Mouse (Mus musculus): ENCODE data around the gene Gm4881. TPM values are rescaled to one million over a fixed set of nuclear protein-coding genes. Genes with fewer than 3 reads are reported as not detected.

The Gm4881 gene
- total RNA-seq, 2 experiments from 2014 or later: not detected

DNA sequence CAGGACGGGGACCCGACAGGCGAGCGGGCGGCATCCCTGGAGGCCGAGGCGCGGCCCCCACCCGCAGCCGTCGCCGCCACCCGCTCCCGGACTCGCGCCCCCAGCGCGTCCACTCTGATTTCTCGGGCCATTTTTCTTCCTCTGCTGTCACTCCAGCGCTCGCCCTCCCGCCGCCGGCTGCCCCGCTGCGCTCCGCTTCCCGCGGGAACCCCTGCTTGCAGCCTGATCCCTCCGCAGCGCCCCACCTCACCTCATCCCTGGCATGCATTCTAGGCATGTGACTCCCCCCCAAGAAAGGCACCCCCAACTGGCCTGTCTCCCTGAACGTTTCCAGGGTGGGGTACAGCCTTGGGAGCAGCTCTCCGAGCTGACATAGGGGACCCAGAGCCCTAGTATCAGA, 10.9 kb upstream of the Gm4881 start:
- no peak for ATAC-seq (replicated peaks; ENCODE audit: poor library complexity)

DNA sequence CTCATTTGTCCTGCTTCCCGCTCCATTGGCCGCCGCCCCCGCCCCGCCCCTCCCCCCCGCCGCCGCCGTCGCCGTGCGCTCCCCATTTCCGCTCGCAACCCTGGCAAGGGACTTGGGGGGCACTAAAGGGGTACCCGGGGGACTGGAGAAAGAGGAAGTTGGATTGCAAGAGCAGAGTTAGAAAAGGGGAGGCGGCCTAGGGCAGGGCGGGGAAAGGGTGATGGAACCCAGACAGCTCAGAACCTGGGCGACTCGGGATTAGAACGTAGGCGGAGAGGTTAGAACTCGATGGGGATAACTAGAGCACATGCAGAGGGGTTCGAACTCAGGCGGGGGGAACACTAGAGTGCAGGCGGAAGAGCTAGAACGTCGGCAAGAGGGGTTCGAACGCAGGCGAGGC, 10.2 kb upstream of the Gm4881 start:
- ATAC-seq (replicated peaks; ENCODE audit: poor library complexity): peak; percentile 85

DNA sequence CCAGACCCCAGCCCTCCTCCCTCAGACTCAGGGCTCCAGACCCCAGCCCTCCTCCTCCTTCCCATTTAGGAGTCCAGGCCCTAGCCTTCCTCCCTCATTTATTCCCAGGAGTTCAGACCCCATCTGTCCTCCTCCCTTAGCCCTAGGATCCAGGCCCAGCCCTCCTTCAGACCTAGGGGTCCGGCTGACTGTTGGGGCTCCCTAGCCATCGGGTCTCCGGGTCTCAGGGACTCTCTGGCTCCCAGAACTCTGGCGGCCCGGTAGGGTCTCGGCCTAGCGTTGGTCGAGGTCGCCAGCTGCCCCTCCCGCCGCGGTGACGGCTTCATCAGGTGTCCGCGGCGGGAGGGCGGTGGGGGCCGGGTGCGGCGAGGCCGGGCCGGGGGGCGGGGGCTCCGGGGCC, 9.7 kb upstream of the Gm4881 start:
- ATAC-seq (replicated peaks; ENCODE audit: poor library complexity): no peak

DNA sequence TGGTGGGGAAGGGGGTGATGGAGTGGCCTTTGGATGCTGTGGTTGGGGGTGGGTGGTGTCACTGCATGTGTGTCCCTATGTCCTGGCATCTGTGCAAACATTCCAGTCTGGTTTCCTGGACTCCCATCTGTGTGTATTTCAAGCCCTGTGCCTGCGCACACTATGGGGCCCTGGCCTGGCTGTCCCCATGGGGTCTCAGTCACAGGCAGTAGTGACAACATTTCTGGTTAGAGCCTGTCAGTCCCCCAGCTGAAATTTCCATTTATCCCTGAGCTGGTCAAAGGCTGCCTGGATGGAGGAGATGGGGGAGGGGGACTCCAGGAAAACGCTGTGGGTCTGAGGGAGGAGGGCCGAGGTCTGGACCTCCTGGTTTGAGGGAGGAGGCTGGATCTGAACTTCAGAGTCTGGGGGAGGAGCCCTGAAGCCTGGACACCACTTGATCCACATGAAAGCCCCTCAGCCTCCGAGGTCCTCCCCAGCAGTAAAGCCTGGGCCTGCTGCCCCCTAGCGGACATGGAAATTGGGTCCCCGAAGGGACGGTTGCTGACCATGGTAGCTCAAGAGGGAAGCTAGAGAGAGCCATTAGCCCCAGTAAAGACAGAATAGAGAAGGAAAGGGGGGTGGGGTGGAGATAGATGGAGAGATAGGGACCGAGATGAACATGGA, 5.8 kb upstream of the Gm4881 start:
- peak; percentile 82 for ATAC-seq (replicated peaks; ENCODE audit: poor library complexity)

DNA sequence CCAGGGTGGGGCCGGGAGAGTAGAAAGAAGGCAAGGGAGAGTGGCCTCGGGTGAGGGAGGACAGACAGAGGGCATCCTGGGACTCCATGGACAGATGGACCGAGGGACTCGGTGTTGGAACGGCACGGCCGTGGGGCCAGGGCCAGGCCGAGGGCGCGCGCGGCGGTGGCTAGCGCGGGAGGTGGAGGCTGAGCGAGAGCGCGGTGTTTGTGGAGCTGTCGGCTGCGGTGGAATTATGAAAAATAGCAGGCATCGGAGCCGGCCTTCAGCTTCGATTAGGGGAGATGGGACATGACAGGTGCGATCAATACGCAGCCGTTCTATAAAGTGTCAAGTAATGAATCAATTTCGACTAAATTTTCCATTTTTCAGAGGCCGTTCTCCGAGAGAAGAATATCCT, 4.5 kb upstream of the Gm4881 start:
- ATAC-seq (replicated peaks; ENCODE audit: poor library complexity): no peak

DNA sequence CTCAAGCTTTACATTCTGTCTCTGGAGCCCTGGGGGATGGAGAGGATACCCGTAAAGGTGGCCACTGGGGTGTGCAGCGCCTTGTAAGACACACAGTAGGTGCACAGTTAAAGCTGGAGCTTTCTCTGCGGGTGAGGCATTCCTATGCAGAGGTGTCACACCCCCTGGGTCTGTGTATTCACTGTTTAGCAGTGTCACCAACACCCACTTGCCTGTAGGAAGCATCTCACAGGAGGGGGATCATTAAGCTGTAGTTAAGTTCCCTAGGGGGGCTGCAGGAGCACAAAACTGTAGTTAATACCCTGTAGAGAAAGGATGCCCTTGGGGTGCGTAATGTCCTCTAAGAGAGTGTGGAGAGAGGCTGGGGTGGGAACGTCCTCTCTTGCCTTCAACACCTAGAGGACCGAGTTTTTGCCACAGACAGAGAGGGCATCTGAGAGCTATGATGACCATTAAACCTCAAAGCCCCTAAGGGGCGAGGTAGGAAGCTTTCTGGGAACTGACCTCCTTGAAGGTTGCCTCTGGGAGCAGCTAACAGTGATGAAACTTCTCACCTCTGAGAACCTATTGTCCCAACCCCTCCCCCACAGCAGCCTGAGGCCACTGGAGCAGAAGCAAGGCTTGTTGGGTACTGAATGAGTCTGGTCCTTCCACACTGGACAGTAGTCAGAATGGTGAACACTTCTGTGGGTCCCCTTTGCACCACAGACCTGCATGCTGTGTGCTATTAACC, 3.2 kb upstream of the Gm4881 start:
- no peak for ATAC-seq (replicated peaks; ENCODE audit: poor library complexity)

DNA sequence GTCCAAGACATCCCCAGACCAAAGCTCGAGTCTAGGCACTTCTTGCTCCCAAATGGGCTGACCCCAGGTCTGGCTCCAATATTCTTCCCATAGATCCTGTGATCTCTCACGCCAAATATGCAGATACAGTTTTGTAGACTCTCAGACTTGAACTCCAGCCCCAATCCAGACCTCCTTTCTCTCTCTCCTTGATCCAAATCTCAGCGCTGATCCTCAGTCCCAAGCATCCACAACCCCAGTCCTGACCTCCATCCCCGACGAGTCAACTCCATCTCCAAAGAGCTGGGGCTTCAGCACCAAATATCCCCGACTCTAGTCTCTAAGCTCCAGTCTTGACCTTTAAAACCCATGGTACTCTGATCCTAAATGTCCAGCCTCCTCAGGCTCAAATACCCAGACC, 653 bp downstream of the Gm4881 start:
- no peak for ATAC-seq (replicated peaks; ENCODE audit: poor library complexity)

DNA sequence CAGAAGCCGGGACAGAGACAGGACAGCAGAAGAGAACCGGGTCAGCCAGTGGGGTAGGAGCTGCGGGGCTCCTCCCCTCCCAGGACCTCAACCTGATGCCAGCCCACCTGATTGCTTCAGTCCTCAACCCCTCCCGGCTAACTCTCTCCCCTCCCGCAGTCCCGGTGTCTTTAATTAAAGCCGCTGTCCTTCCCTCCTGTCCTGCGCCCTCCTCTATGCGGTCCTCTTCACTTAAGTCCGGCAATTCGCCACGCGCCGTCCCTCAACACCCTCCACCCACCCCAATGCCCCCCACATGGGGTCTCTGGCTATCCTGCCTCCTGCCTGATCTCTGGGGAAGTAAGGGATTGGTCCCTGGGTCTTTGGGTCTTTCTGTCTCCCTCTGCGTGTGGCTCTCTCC, 12.6 kb downstream of the Gm4881 start:
- no peak for ATAC-seq (replicated peaks; ENCODE audit: poor library complexity)

DNA sequence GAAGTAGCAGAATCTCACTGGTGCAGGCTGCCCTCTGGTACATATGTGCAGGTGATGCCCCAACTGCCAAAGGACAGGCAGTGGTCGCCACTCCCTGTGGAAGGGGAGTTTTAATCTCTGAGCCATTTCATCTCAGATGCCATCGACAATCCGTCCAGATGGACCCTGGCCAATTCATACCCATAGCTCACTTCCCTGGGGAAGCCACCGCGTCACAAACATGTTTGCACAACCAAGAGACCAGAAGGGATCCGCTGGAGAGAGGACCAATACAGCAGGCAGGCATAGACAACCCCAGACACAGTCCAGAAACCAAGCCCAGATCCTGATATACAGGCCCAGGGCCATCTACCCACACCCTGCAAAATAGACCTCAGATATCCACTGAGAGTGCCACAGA, 13.8 kb downstream of the Gm4881 start:
- ATAC-seq (replicated peaks; ENCODE audit: poor library complexity): no peak

DNA sequence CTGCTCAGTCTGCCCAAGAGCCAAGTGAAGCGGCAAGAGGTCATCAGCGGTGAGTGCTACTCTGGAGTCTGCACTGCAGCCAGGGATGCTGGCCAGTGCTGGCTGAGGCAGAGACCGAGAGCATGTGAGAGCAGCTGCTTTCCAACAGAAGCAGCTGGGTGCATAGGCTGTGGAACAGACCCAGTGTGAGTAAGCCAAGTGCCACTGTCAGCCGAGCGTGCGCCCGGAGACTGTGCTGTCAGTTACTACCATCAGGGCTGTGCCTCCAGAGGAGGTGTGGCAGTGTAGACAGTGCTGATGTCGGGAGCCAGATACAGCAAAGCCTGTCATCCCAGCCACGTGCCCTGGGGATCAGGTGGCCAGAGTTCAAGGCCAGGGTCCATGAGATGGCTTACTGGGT, 24.6 kb downstream of the Gm4881 start:
- ATAC-seq (replicated peaks; ENCODE audit: poor library complexity): no peak

DNA sequence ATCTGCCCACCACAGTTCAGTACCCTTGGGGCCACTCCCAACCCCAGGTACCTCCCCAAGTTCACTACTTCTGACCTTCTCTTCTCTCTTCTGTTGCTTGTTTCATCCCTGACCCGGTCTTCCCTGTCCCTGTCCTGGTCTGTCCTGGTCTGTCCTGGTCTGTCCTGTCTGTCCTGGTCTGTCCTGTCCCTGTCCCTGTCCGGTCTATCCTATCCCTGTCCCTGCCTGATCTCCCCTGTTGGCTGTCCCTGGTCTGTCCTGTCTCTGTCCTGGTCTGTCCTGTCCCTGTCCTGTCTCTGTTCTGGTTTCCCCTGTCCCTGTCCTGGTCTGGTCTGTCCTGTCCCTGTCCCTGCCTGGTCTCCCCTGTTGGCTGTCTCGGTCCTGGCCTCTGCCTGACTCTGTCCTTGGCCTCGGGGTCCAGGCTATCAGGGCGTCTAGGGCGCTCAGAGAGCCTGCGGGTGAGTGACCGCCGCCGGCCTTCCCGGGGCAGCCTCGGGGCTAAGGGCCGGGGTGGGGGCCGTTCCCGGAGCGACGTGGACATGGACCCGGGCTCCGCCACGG, 25.5 kb downstream of the Gm4881 start:
- ATAC-seq (replicated peaks; ENCODE audit: poor library complexity): no peak

DNA sequence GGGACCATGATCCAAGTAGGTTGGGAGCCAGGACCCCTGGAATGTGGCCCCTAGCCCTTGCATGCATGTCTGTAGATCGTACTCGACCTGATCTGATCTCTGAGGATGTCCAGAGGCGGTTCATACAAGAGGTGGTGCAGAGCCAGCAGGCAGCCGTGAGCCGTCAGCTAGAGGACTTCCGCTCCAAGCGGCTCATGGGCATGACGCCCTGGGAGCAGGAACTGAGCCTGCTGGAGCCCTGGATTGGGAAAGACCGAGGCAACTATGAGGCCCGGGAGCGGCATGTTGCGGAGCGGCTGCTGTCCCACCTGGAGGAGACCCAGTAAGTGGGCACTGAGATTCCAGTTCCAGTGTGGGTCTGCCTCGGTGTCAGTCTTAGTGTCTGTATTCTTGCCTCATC, 31.8 kb downstream of the Gm4881 start:
- no peak for ATAC-seq (replicated peaks; ENCODE audit: poor library complexity)

DNA sequence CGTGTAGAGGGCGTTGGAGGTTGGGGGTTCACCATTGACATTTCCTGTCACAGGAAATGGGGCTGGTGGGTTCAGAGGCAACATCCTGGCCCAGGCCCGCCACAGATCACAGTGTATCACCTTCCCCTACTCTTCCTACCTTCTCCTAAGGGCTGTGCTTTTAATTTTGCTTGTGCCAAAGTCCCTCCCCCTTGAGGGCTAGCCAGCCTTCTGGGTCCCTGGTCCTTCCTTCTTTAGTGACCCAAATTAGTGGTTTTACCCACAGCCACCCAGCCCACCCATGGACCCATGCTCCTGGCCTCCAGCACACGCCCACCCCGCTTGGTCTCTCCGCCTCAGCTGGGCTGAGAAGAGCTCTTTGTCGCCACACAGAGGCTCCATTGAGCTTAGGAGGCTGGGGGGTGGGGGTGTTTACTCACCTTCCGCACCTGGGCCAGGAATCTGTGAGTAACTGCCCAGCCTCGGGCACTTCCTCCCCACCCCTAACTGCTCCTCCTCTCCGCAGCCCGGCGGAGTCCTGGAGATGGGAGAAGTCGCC, 37.0 kb downstream of the Gm4881 start:
- 0 out of 2 replicates have a peak, but pooled peaks have one; percentile 2 for ATAC-seq (replicated peaks; ENCODE audit: poor library complexity)

DNA sequence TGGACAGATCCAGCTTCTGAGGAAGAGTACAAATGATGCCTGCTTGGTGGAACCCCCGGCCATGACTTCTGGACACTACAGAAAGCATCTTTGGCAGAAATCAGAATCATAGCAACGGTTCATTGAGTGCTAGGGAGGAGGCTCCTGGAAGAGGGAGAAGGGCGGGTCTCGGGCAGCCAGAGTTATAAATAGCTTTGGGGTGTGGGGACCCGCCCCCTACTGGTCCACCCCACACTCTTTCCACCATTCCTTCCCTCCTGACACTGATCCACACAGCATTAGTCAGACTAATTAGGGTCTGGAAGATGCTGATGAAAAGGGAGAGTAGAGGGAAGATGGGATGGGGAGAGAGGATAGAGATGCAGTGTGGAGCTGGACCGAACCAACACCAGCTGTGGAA, 37.7 kb downstream of the Gm4881 start:
- no peak for ATAC-seq (replicated peaks; ENCODE audit: poor library complexity)

DNA sequence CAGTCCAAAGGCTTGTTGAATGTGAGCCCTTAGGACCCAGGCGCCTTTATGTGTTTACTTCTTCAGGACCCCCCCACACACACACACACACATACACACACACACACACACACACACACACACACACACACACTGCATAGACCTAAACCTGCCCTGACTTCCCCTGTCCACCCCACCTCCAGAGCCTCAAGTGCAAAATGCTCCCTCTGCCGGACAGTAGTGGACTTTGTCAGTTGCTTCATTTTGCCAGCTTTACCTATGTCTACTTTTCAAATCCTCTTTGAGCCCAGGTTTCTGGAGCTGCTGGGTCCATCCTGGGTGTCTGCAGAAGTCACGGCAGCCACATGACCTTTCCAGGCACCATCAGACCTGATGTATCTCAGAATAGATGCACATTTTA, 39.4 kb downstream of the Gm4881 start:
- peak; percentile 49 for ATAC-seq (replicated peaks; ENCODE audit: poor library complexity)

DNA sequence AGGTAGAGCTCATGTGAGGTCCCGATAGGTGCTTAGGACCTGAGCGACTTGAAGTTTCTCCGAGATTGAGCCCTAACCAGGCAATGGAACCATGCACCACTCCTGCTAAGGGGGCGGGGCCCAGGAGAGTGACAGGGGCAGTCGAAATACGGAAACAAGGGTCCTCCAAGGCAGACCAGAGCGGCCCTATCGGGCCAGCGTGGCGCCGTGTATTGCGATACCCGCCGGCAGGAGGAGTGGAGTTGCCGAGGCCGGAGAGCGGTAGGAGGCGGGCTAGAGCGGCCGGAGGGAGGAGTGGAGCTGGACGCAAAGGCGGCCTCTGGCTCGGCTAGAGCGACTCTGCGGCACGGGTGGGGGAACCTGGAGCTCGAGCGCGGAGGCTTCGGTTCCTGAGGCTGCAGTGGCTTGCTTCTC, 40.2 kb downstream of the Gm4881 start:
- peak; percentile 83 for ATAC-seq (replicated peaks; ENCODE audit: poor library complexity)

DNA sequence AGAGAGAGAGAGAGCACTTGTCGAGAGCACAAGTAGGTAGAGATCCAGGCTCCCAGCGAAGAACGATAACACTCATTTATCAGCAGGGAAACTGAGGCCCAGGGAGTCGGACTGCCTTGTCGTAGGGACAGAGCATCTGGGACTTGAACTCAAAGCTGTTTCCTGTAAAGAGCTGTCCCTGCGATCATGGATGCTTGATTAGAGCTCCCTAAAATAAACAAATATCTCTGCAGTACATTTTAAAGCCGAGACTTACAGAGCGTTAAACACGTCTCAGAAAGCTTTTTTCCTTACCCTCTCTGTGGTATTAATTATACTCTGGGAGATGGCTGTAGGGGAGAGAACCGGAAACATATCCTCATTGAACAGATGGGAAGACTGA, 40.9 kb downstream of the Gm4881 start:
- ATAC-seq (replicated peaks; ENCODE audit: poor library complexity): no peak

DNA sequence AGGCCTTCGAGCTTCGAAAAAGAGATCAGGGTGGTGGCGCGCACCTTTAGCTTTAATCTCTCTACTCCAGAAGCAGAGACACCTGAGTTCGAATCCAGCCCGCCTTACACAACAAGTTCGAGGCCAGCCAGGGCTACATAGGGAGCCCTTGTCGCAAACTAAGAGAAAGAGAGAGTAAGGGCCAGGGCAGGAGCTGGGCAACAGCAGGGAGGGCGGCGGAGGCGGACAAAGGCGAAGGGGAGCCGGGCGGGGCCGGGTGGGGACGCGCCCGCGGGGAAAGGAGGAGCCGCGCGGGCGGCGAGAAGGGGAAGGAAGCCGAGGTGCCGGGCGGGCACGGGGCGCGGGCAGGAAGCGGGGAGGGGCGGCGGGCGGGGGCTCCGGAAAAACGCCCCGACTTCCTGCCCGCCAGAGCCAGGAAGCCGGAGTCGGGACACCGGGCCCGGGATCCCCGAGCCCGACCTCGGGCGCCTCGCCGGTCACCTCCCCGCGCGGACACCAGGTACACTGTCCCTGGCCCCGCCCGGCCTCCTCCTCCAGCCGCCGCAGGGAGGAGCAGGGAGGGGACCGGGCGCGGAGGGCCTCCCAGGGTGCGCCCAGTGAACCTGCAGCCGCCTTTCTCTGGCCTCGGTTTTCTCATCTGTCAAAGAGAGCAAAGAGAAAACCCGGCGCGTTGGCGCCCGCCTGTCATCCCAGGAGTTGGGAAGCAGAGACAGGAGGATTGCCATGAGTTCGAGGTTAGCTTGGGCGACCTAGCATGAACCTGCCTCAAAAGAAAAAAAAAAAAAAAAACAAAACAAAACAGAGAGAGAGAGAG, 41.5 kb downstream of the Gm4881 start, which contains the start of gene Arhgef1:
Arhgef1 (plus strand) TSS at position 283 of the 814 bp plus-strand sequence.
- peak; percentile 15; the same call in 1 of the 2 replicates for ATAC-seq (replicated peaks; ENCODE audit: poor library complexity)

DNA sequence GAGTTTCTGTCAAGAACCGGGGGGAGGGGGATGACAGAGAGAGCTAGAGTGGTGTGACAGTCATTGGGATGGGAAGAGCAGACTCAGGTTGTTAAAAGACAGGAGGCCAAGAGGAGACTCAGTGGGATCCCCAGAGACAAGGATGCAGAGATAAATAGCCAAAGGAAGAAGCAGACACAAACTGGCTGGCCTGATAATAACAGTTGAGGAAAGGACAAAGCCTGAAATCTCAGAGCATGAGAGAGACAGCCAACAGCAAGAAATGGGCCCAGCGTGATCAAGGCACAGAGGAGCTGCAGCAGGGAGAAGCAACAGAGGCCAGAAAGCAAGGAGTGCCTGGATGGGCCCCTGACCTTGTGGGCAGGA, 42.0 kb downstream of the Gm4881 start:
- no peak for ATAC-seq (replicated peaks; ENCODE audit: poor library complexity)

DNA sequence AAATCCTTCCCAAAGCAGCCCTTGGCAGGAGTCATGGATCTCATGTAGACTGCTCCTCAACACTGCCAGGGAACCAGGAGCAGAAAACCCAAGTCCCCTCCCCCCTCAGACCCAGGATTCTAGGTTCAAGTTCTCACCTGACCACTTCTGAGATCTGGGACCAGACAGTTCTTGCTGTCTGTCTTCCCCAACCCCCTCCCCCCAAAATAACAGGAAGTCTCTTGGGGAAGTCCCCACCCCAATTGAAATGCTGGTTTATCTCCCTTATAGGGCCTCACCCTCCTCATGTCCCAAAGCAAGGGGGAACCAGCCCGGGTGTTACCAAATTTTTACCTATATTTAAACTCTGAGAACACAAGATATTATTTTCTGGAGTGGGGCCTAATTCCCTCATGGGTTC, 42.5 kb downstream of the Gm4881 start:
- ATAC-seq (replicated peaks; ENCODE audit: poor library complexity): no peak

DNA sequence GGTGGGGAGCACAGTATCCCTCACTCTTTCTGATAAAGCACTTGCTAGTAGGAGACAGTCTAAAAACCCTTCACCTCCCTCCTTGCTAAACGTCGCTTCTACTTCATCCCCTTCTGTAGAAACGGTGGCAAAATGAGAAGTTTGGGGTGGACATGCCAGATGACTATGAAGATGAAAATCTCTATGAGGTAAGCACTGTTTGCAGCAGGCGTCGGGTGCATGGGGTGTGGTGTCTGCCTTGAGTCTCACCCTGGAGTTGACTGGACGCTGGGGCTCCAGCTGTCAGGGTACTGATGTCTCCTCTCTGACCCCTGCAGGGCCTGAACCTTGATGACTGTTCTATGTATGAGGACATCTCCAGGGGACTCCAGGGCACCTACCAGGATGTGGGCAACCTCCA, 43.2 kb downstream of the Gm4881 start:
- no peak for ATAC-seq (replicated peaks; ENCODE audit: poor library complexity)

Data from megakaryocyte progenitor cell, adult 5-6 weeks (primary cell).